Mouse (Mus musculus) left cerebral cortex, adult 2 months (tissue): ENCODE measurements at regions not wholly inside any gene's neighbourhood (a gene's known extent, or its start where the extent isn't known, plus 50 kb on each side); places are given as distances from the start of the nearest gene placed in this dataset.

ENCODE experiments used
- DNase-seq, 2 experiments: peaks; one replicate each; pipeline ENCODE4 v3.0.0; 2021 to 2022; ENCODE audit warnings: low spot score in 2 of 2, mixed read lengths in 1 of 2; ENCODE audit errors: extremely low spot score in 1 of 2
- H3K27ac ChIP-seq: fragments of 200-600 bp; 2 replicates; pipeline ENCODE4 v1.8.1; 2022
- H3K4me3 ChIP-seq: fragments of 200-600 bp; 2 replicates; pipeline ENCODE4 v1.8.1; 2022
- CTCF ChIP-seq: fragments of 200-600 bp; IDR thresholded peaks from 2 replicates; pipeline ENCODE4 v1.8.1; 2022; ENCODE audit warnings: antibody characterized with exemption, mild to moderate bottlenecking, moderate library complexity
- intact Hi-C: fragments of 180-260 bp; cut with DNase I; formaldehyde crosslinking; loops from one replicate; pipeline ENCODE4 v1.15.1; 2025

DNA sequence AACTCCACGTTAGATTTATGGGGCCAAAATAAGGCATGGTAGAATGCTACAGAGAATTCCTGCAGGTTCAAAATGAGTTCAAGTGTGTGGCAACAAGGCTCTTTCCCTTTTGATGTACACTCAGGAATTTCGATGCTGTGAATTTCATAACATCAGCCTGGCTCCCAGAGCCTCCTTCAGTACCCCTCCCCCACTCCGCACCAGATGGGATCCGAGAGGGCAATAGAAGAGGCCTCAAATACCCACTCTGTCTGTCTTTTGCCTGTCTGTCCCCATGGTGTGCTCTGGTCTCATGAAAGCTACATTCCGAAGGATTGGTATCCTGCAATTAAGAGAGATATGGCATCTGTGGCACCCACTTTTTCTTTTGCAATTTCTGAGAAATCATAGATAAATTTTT, 134.3 kb downstream of the Mtx2 start:
- DNase-seq, result no peak
- intact Hi-C loops, result loop anchor here (5.0 kb wide), 1 partner anchor 258 kb away; the partner anchor contains the start of gene Hoxd8
- no peak for TF ChIP-seq CTCF
- no peak overlapping the region for H3K4me3 ChIP-seq
- no peak overlapping the region for H3K27ac ChIP-seq

DNA sequence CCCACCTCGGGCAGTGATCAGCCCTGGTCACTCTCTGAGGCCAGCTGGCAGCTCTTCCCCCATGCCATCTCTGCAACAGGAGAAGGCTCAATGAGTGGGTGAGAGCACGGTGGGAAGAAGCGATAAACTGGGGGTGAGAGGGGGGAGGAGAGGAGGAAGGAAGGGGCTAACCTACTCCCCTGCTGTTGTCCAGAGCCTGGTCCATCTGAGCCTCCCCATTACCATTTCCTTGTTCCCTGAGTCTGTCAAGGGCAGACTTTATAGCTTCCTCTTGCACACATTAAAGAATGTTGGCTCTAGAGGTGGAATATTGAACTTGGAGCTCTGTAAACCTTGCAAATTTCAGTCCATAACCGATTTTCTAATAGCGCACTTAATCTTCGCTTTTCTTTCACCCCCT, 136.8 kb downstream of the Mtx2 start:
- H3K27ac ChIP-seq, result no peak overlapping the region
- intact Hi-C loops, result loop anchor here (5.0 kb wide), 1 partner anchor 260 kb away; the partner anchor contains the start of gene Hoxd8
- TF ChIP-seq CTCF, result no peak
- H3K4me3 ChIP-seq, result no peak overlapping the region
- DNase-seq, result no peak

DNA sequence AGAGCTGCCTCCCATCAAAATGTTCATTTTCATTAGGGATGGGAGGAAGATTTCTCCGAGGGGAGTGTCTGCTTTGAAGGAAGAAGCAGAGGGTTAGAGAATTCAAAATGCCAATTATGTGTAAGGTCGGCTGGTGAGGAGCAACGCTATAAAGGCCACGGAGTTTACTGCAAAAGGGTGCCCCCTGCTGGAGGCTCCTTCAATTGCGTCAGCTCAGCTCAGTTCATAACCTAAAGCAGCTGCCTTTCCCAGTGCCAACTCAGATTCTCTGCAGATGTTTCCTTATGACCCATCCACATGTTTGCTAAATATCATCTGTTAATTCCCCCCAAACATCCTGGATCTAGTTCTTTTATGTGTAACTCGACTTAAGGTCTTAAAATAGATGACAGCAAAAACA, 138.8 kb downstream of the Mtx2 start:
- intact Hi-C loops, result loop anchor here (1.0 to 5.0 kb wide), 2 partner anchors 249 to 262 kb away; partner anchors contain the start of gene Hoxd8
- Histone ChIP-seq H3K27ac (no peak overlapping the region), H3K4me3 (no peak overlapping the region)
- peak; percentile 94 for TF ChIP-seq CTCF
- peak; percentile 74 to 81 for DNase-seq

DNA sequence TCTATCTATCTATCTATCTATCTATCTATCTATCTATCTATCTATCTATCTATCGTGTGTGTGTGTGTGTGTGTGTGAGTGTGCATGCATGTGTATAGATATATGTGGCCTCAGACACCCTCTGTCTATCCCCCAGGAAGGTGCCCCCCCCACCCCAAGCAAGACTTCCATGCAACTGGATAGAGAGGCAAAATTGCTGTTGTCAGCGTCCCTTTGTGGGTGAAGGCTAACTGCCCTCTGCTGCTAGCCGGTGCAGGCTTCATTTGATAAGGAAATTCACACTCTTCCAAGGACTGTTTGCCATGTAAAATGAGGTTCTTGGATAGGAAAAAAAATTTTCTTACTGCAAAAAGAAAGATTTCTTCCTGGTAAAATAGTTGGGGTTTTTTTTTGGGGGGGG, 139.4 kb downstream of the Mtx2 start:
- Histone ChIP-seq H3K4me3 (no peak overlapping the region), H3K27ac (no peak overlapping the region)
- TF ChIP-seq CTCF, result no peak
- DNase-seq, result no peak
- intact Hi-C loops, result loop anchor here (1.0 to 5.0 kb wide), 3 partner anchors 172 to 263 kb away; partner anchors contain the start of gene Hoxd8

DNA sequence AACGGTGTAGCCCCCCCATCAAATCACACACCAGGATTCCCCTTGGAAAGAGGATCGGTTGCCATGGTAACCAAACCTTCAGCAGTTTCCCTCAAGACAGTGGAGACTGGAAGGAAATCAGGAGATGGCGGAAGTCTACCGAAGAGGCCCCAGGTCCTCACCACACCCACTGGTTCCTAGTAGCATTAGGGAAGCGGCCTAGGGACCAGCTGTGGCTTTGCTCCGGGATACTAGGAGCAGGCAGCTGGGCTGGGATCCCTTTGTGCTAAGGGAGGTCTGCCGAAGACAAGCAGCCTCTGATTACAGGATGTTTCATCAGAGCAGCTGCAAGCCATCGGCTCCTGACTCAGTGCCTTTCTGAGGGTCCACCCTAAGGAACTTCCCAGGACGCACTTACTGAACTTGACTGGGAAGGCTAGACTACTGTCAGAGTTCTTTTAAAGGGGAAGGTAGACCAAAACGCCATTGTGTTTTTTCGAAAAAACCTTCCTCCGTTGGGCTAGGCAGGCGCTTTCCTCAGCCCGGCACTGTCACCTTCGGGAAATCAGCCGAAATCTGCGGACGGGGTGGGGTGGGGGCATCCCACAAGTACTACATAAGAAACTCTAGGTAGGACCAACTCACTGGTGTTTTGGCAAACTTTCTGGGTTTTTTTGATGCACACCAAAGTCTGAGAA, 139.9 kb downstream of the Mtx2 start:
- peak in 1 of 2 experiments; percentile 9 for DNase-seq
- intact Hi-C loops, result loop anchor here (5.0 kb wide), 1 partner anchor 172 kb away; no protein-coding TSS in a partner anchor
- no peak overlapping the region for H3K4me3 ChIP-seq
- no peak overlapping the region for H3K27ac ChIP-seq
- TF ChIP-seq CTCF, result no peak

DNA sequence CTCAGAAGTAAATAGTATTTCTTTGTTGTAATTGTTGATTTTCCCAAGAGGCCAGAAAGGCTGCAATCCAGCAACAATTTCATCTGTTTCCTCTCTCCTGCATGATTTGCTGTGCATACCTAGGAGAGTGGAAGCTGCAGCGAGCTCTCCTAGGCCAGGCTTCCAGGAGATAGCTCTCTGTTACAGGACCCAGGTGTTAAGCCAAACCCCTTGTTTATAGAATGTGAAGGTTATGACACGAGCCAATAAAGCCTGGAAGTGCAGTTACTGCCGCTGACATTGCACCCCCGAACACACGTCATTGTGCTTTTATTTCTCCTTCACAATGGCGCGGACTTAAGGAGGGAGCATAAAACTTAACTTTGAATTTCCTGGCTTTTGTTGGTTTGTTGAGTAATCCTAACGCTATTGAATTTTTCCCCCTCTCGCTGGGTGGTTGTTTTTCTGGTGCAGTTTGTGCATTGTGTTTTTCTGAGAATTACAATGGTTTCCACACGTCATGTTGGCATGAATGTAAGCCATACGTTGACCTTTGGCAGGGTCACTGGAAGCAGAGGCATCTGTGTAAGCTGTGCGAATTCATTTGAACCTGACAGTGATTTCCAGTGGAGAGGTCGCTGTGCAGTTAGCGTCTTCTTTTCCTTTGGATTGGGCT, 145.1 kb downstream of the Mtx2 start:
- no peak overlapping the region for H3K4me3 ChIP-seq

DNA sequence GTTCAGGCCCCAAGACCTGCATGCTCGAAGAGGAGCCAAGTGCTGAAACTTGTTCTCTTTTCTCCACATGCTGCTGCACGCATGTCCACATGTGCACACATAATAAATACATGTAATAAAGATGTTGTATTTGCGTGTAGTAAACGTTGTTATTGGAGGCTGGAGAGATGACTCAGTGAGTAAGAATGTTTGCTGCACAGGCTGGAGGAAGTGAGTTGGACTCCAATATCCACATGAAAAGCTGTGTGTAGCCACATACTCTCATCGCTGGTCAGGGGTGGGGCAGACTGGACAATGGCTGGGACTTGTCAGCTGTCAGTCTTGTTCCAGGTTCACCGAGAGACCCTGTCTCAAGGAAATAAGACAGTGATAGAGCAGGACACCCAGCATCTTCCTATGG, 147.8 kb downstream of the Mtx2 start:
- DNase-seq, result no peak
- Histone ChIP-seq H3K4me3 (no peak overlapping the region), H3K27ac (no peak overlapping the region)
- intact Hi-C loops, result no loop called here
- no peak for TF ChIP-seq CTCF

More for the DNA sequence above, 145.1 kb downstream of the Mtx2 start:
- DNase-seq, result no peak
- intact Hi-C loops, result no loop called here
- TF ChIP-seq CTCF, result no peak
- H3K27ac ChIP-seq, result no peak overlapping the region

DNA sequence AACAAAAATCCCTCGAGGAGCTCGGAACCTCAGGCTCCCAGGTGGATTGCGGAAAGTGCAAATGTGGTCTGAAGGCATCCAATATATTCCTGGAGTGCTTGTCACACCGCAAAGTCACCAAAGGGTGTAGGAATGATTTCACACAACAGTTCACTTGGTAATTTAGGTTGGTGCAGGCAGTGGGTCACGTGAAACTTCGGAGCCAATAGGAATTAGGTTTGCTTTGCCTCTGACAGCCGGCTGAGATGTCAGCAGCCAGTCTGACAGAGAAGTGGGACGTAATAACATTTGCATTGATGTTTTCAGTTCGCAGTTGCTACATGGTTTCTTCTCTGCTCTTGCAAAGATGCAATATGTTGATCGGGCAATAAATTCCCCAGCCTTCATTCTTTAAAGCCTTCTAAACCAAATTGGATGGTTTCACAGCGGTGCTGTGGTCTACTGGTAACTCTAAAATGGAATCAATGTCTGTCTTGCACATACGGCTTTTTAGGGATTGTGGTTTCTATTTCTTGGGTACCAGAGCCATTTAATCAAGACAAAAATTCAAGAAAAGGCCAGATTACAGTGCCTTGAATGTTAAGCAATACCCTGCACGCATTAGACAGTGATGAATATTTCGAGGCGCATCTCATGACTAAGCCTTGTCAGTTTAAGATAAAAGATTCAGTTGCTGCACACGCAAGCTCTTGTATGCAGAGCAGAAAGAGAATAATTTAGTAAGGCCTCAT, 149.2 kb downstream of the Mtx2 start:
- H3K27ac ChIP-seq, result no peak overlapping the region

DNA sequence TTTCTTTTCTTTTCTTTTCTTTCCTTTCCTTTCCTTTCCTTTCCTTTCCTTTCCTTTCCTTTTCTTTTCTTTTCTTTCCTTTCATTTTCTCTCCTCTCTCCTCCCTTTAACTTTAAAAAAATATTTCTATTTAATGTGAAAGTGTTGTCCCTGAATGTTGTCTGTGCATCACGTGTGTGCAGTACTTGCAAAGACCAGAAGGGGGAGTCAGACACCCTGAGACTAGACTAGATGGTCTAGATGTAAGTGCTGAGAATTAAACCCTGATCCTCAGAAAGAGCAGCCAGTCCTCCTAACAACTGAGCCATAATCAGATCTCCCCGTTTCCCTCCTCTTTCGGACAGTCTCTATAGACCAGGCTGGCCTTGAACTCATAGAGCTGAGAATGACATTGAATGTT, 151.7 kb downstream of the Mtx2 start:
- intact Hi-C loops, result no loop called here
- Histone ChIP-seq H3K4me3 (no peak overlapping the region), H3K27ac (no peak overlapping the region)
- DNase-seq, result no peak
- no peak; the same call in 1 of the 2 replicates for TF ChIP-seq CTCF

More for the DNA sequence above, 149.2 kb downstream of the Mtx2 start:
- no peak overlapping the region for H3K4me3 ChIP-seq
- no peak for TF ChIP-seq CTCF
- intact Hi-C loops, result no loop called here
- DNase-seq, result peak in 1 of 2 experiments; percentile 10

DNA sequence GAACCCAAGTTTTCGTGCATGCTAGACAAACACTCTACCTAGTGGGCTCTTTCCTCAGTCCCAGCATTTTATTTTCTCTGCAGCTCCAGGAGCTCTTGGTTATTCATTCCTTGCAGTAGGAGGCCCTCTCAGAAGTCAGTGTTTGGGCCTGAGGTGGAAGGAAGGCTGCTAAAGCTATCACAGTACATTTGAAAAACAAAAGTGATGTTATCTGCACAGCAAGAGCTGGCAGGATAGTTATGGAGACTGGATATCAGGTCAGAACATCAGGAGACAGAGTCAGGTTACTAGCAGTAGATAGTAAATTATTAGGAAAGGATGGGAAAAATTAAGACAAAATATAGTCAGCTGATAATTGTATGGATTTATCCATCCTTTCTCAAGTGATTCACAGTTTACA, 152.2 kb downstream of the Mtx2 start:
- no peak for TF ChIP-seq CTCF
- intact Hi-C loops, result no loop called here
- H3K4me3 ChIP-seq, result no peak overlapping the region
- no peak overlapping the region for H3K27ac ChIP-seq
- no peak for DNase-seq

DNA sequence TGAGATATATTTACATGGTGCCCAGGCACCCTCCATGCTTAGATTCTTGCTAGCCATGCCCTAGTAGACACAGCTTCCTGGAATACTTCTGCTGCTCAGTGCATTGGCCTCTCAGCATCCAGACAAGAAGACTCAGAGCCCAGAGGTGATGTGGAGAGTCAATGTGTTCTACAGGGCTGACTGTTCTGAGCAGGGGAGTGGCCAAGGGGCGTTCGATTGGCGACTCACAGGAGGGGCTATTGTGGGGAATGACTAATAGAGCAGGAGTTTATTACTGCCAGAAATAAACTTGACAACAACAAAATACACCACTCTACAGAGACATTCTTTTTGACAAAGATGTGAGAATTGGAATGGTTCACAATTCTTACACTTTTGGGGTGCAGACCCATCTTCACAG, 156.3 kb downstream of the Mtx2 start:
- no peak for DNase-seq
- TF ChIP-seq CTCF, result no peak
- intact Hi-C loops, result no loop called here
- no peak overlapping the region for H3K27ac ChIP-seq
- H3K4me3 ChIP-seq, result no peak overlapping the region

DNA sequence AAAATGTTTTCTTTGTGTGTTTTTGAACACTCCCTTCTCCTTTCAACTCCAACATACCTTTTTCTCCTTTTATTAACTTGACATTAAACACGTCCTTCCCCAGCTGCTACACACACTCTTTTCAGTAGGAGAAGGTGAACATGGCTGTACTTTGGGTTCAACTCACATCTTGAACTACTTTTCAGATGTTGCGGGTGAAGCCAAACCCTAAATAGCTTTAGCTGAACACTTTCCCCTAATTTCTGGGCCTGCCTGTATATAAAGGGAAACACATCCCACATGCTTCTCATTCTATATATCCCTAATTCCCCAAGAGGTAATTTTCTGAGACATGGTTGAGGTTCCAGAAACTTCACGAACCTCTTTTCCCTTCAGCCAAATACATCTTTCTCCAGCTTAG, 168.2 kb downstream of the Mtx2 start:
- no peak for DNase-seq
- intact Hi-C loops, result no loop called here
- H3K27ac ChIP-seq, result no peak overlapping the region
- TF ChIP-seq CTCF, result no peak
- no peak overlapping the region for H3K4me3 ChIP-seq
